In genomic region chr9:62786721-62787120, GRCm38 (mm10) we compare ENCODE assay signal across 24 mouse cellular contexts. TPM values are rescaled to one million over a fixed set of nuclear protein-coding genes. Genes with fewer than 3 reads are reported as not detected.
A peak's percentile ranks its signal among the peaks of the same experiment; 100 is the strongest.
DNase-seq lines count a peak whose midpoint lies in the region; TF ChIP-seq lines count a peak whose summit lies in the region.
"Had no signal": no experiment of that assay in that cellular context is flagged by ENCODE, and none has a peak within 500 bp of the region (broad histone marks: within the 10 kb centered on the region; RNA-seq: fewer than 3 reads in every experiment).

No protein-coding gene starts in this region.

- no peak for TF ChIP-seq CTCF in lung, adult 2 months (IDR thresholded peaks at IDR 0.05; ENCODE audit: insufficient read depth, low read length)
- no peak for TF ChIP-seq CTCF in gastrocnemius, adult 2 months (IDR thresholded peaks at IDR 0.05)

- 78% methylated on average over 5 of the region's 5 CpGs for WGBS in lung, adult 2 months

- intact Hi-C loops in heart, postnatal 36 days (cut with DNase I): no loop called here
- intact Hi-C loops in gastrocnemius, adult 2 months (cut with DNase I): no loop called here

- TF ChIP-seq POLR2A in lung, adult 2 months (IDR thresholded peaks at IDR 0.05; ENCODE audit: borderline replicate concordance, extremely low read depth, low read depth, low read length): no peak

- H3K4me1 ChIP-seq in lung, adult 2 months (ENCODE audit: control insufficient read depth, insufficient read depth, low read length): no peaks in the 10 kb centered on the region
- H3K4me1 ChIP-seq: lung, embryonic 15.5 days had no signal

- H3K27ac ChIP-seq in gastrocnemius, adult 2 months: no peak overlapping the region
- H3K27ac ChIP-seq: forebrain, embryonic 15.5 days; hindbrain, postnatal 0 days; limb, embryonic 15.5 days; liver, embryonic 14.5 days; lung, embryonic 15.5 days; midbrain, embryonic 13.5 days; neural tube, embryonic 12.5 days had no signal

- peak; percentile 75 for DNase-seq in heart, adult 11 months
- no peak for DNase-seq in heart, postnatal 36 days
- DNase-seq in 3134 (ENCODE audit: extremely low read depth, insufficient read length, low spot score): peak; percentile 48
- DNase-seq in MN1 (ENCODE audit: low spot score): peak; percentile 59
- DNase-seq in adrenal gland, postnatal 36 days: peak; percentile 55 to 56
- no peak for DNase-seq in lung, adult 2 months
- no peak for DNase-seq in kidney, adult 18-20 months
- no peak for DNase-seq in gastrocnemius, adult 2 months
- DNase-seq: cerebellum, adult 18-20 months; cerebellum, postnatal 36 days; gastrocnemius, postnatal 36 days; kidney, postnatal 36 days; left cerebral cortex, postnatal 4 days; lung, postnatal 36 days; retina, postnatal 1 day; thymus, adult 2 months had no signal

- no peak overlapping the region for H3K4me3 ChIP-seq in lung, adult 2 months (replicated peaks; ENCODE audit: extremely low read depth, low read depth, low read length)
- no peak overlapping the region for H3K4me3 ChIP-seq in gastrocnemius, adult 2 months
- H3K4me3 ChIP-seq: forebrain, embryonic 15.5 days; limb, embryonic 15.5 days; lung, embryonic 15.5 days; megakaryocyte, embryonic 14.5 days; midbrain, embryonic 13.5 days; neural tube, embryonic 12.5 days had no signal

RNA-seq across cellular contexts. Expression of gene Fem1b, which starts 25.0 kb away (rescaled TPM):
- 10 to 100 TPM; 16.2 to 16.9 TPM for total RNA-seq in heart, postnatal 36 days (2021)
- total RNA-seq in adrenal gland, postnatal 36 days (2021): 10 to 100 TPM; 37.7 to 43.6 TPM
- 12.1 and 13.9 TPM in 2 replicates for polyA plus RNA-seq in lung, adult 2 months (2012; rRNA removed)
- total RNA-seq in gastrocnemius, adult 2 months (2021): 10 to 100 TPM; 13.6 to 15.8 TPM

RNA-seq across cellular contexts. Expression of gene Cln6, which starts 51.9 kb away (rescaled TPM):
- total RNA-seq in heart, postnatal 36 days (2021): 10 to 100 TPM; 23.8 to 26.6 TPM
- 10 to 100 TPM; 12.3 to 20.2 TPM for total RNA-seq in adrenal gland, postnatal 36 days (2021)
- polyA plus RNA-seq in lung, adult 2 months (2012; rRNA removed): 58.1 and 60.8 TPM in 2 replicates
- total RNA-seq in gastrocnemius, adult 2 months (2021): 10 to 100 TPM; 17.5 to 20.7 TPM

Comparison
In these comparisons a context has a peak if more than half of its experiments do, and no peak if none do; other contexts are left out.
1. DNase-seq: peak in heart, adult 11 months (single experiment), 3134 (single experiment), MN1 (single experiment) and adrenal gland, postnatal 36 days (2 of 2); none in heart, postnatal 36 days (0 of 2), lung, adult 2 months (single experiment), kidney, adult 18-20 months (single experiment) and gastrocnemius, adult 2 months (single experiment).